Mouse (Mus musculus) MEL (cell line): ENCODE data around the gene Zfp981. TPM values are rescaled to one million over a fixed set of nuclear protein-coding genes. Genes with fewer than 3 reads are reported as not detected.
"Not testable (repeated sequence)": the region's sequence is repeated elsewhere in the genome, so short reads cannot be mapped to it uniquely, and the experiment has no call there.

ENCODE experiments used
- DNase-seq: peaks from one replicate; pipeline ENCODE4 v3.0.0; 2011; ENCODE audit warnings: low read depth, low spot score
- H3K27ac ChIP-seq: 2 replicates; pipeline ENCODE4 v1.5.1; 2012; ENCODE audit warnings: low read depth, mild to moderate bottlenecking, control low read depth, low read length, moderate library complexity; ENCODE audit not compliant: control insufficient read depth
- H3K27me3 ChIP-seq, 2 experiments: fragments of 150-350 bp in 1 of 2; sonication (generic) in 1 of 2; 2 replicates each; pipeline ENCODE4 v1.6.1; 2012; ENCODE audit warnings: low read length in 2 of 2, mild to moderate bottlenecking in 2 of 2, improper control_type of control experiment in 1 of 2, moderate library complexity in 1 of 2; ENCODE audit not compliant: insufficient read depth in 2 of 2, control insufficient read depth in 1 of 2
- H3K36me3 ChIP-seq, 2 experiments: 2 replicates each; pipeline ENCODE4 v1.6.1; 2012 to 2014; ENCODE audit warnings: low read length in 2 of 2, improper control_type of control experiment in 1 of 2, inconsistent platforms in 1 of 2, mild to moderate bottlenecking in 1 of 2; ENCODE audit not compliant: insufficient read depth in 2 of 2, control insufficient read depth in 1 of 2
- H3K4me1 ChIP-seq, 2 experiments: fragments of 150-350 bp in 1 of 2; sonication (generic) in 1 of 2; 2 replicates each; pipeline ENCODE4 v1.6.1; 2012; ENCODE audit warnings: low read length in 2 of 2, improper control_type of control experiment in 1 of 2, mild to moderate bottlenecking in 1 of 2; ENCODE audit not compliant: insufficient read depth in 2 of 2, control insufficient read depth in 1 of 2
- H3K4me3 ChIP-seq, 2 experiments: fragments of 150-350 bp in 1 of 2; sonication (generic) in 1 of 2; 2 replicates each; pipeline ENCODE4 v1.5.1; 2012; ENCODE audit warnings: low read depth in 2 of 2, low read length in 2 of 2, mild to moderate bottlenecking in 2 of 2, moderate library complexity in 2 of 2, control low read depth in 1 of 2, improper control_type of control experiment in 1 of 2; ENCODE audit not compliant: control insufficient read depth in 1 of 2, insufficient read depth in 1 of 2
- H3K79me2 ChIP-seq: 2 replicates; pipeline ENCODE4 v1.6.1; 2012; ENCODE audit warnings: mild to moderate bottlenecking, low read length, moderate library complexity; ENCODE audit not compliant: control insufficient read depth, poor library complexity, insufficient read depth
- H3K9ac ChIP-seq: 2 replicates; pipeline ENCODE4 v1.6.1; 2012; ENCODE audit warnings: low read depth, mild to moderate bottlenecking, control low read depth, low read length, moderate library complexity; ENCODE audit not compliant: control insufficient read depth, poor library complexity, severe bottlenecking
- H3K9me3 ChIP-seq: fragments of 150-350 bp; sonication (generic); replicated peaks from 2 replicates; pipeline ENCODE4 v1.6.1; 2012; ENCODE audit warnings: mild to moderate bottlenecking, low read length, improper control_type of control experiment, moderate library complexity; ENCODE audit not compliant: insufficient read depth
- CHD2 ChIP-seq: IDR thresholded peaks from 2 replicates; pipeline ENCODE4 v1.6.1; 2011; ENCODE audit warnings: low read length, improper control_type of control experiment
- CTCF ChIP-seq, 3 experiments: IDR thresholded peaks in 2 of 3; conservative IDR thresholded peaks in 1 of 3; 2 replicates each; pipeline ENCODE4 v1.5.1; 2011 to 2012; ENCODE audit warnings: low read length in 3 of 3, low read depth in 2 of 3, mild to moderate bottlenecking in 2 of 3, improper control_type of control experiment in 1 of 3, inconsistent platforms in 1 of 3, mixed read lengths in 1 of 3, moderate library complexity in 1 of 3; ENCODE audit not compliant: control insufficient read depth in 1 of 3, insufficient read depth in 1 of 3, poor library complexity in 1 of 3, severe bottlenecking in 1 of 3
- E2F4 ChIP-seq: IDR thresholded peaks from 2 replicates; pipeline ENCODE4 v1.6.1; 2011; ENCODE audit warnings: low read depth, low read length, improper control_type of control experiment, borderline replicate concordance
- ELF1 ChIP-seq: IDR thresholded peaks from 2 replicates; pipeline ENCODE4 v1.6.1; 2014; ENCODE audit warnings: low read depth, mild to moderate bottlenecking, inconsistent platforms, low read length, improper control_type of control experiment, moderate library complexity
- GABPA ChIP-seq: IDR thresholded peaks from 2 replicates; pipeline ENCODE4 v1.6.1; 2012; ENCODE audit warnings: low read depth, mild to moderate bottlenecking, inconsistent platforms, low read length, improper control_type of control experiment, moderate library complexity
- GATA1 ChIP-seq: IDR thresholded peaks from 2 replicates; pipeline ENCODE4 v1.6.1; 2011; ENCODE audit warnings: low read depth, low read length, improper control_type of control experiment
- HCFC1 ChIP-seq: IDR thresholded peaks from 2 replicates; pipeline ENCODE4 v1.6.1; 2012; ENCODE audit warnings: low read depth, mild to moderate bottlenecking, inconsistent platforms, low read length, improper control_type of control experiment, moderate library complexity
- JUND ChIP-seq: IDR thresholded peaks from 2 replicates; pipeline ENCODE4 v1.6.1; 2011; ENCODE audit warnings: low read depth, mild to moderate bottlenecking, improper control_type of control experiment, low read length
- MAX ChIP-seq: IDR thresholded peaks from 2 replicates; pipeline ENCODE4 v1.6.1; 2011; ENCODE audit warnings: low read length, improper control_type of control experiment
- MAZ ChIP-seq: IDR thresholded peaks from 2 replicates; pipeline ENCODE4 v1.6.1; 2012; ENCODE audit warnings: low read depth, mild to moderate bottlenecking, inconsistent platforms, low read length, improper control_type of control experiment
- MEF2A ChIP-seq: IDR thresholded peaks from 2 replicates; pipeline ENCODE4 v1.6.1; 2014; ENCODE audit warnings: low read depth, mild to moderate bottlenecking, inconsistent platforms, low read length, improper control_type of control experiment; ENCODE audit not compliant: poor library complexity, insufficient replicate concordance, severe bottlenecking; ENCODE audit errors: extremely low read depth
- MYC ChIP-seq: IDR thresholded peaks from 2 replicates; pipeline ENCODE4 v1.6.1; 2011; ENCODE audit warnings: low read depth, mild to moderate bottlenecking, low read length, improper control_type of control experiment, moderate library complexity
- NRF1 ChIP-seq: IDR thresholded peaks from 2 replicates; pipeline ENCODE4 v1.6.1; 2014; ENCODE audit warnings: low read depth, mild to moderate bottlenecking, inconsistent platforms, low read length, improper control_type of control experiment, moderate library complexity; ENCODE audit not compliant: poor library complexity, insufficient read depth, severe bottlenecking
- SIN3A ChIP-seq: IDR thresholded peaks from 2 replicates; pipeline ENCODE4 v1.6.1; 2012; ENCODE audit warnings: low read length, improper control_type of control experiment, inconsistent platforms
- TAL1 ChIP-seq: IDR thresholded peaks from 2 replicates; pipeline ENCODE4 v1.6.1; 2012; ENCODE audit warnings: mild to moderate bottlenecking, inconsistent platforms, low read length, moderate library complexity, mixed read lengths
- TCF12 ChIP-seq: IDR thresholded peaks from 2 replicates; pipeline ENCODE4 v1.6.1; 2014; ENCODE audit warnings: low read depth, mild to moderate bottlenecking, inconsistent platforms, low read length, improper control_type of control experiment, moderate library complexity
- UBTF ChIP-seq: IDR thresholded peaks from 2 replicates; pipeline ENCODE4 v1.6.1; 2012; ENCODE audit warnings: low read depth, mild to moderate bottlenecking, inconsistent platforms, low read length, improper control_type of control experiment, moderate library complexity, borderline replicate concordance; ENCODE audit not compliant: insufficient read depth
- USF2 ChIP-seq, 2 experiments: IDR thresholded peaks; 2 replicates each; pipeline ENCODE4 v1.6.1; 2011 to 2012; ENCODE audit warnings: improper control_type of control experiment in 2 of 2, low read length in 2 of 2, borderline replicate concordance in 1 of 2, inconsistent platforms in 1 of 2, low read depth in 1 of 2, mild to moderate bottlenecking in 1 of 2; ENCODE audit not compliant: insufficient read depth in 1 of 2
- ZC3H11A ChIP-seq: IDR thresholded peaks from 2 replicates; pipeline ENCODE4 v1.6.1; 2012; ENCODE audit warnings: low read depth, mild to moderate bottlenecking, inconsistent platforms, low read length, improper control_type of control experiment
- ZKSCAN1 ChIP-seq: IDR thresholded peaks from 2 replicates; pipeline ENCODE4 v1.6.1; 2012; ENCODE audit warnings: low read depth, mild to moderate bottlenecking, inconsistent platforms, low read length, improper control_type of control experiment, moderate library complexity
- ZNF384 ChIP-seq: IDR thresholded peaks from 2 replicates; pipeline ENCODE4 v1.6.1; 2012; ENCODE audit warnings: low read depth, mild to moderate bottlenecking, inconsistent platforms, low read length, improper control_type of control experiment
- polyA plus RNA-seq, 2 experiments: library from polyadenylated mRNA; stranded (reverse) in 1 of 2; unstranded in 1 of 2; fragments of >175 nt in 1 of 2; fragments of >200 nt in 1 of 2; gene quantifications; 2 replicates each; pipeline versions ENCODE4 v1.2.1 to v1.2.4; 2012; ENCODE audit warnings: low replicate concordance in 2 of 2, low read depth in 1 of 2; ENCODE audit not compliant: insufficient read length in 2 of 2, insufficient read depth in 1 of 2, missing spikeins in 1 of 2
- total RNA-seq: library from RNA; depleted of rRNA; stranded (reverse); fragments of 300-350 nt; gene quantifications from 2 replicates; pipeline ENCODE4 v1.2.3, GENCODE M21; 2012

Gene Zfp981
- total and polyA plus RNA-seq, 3 experiments: 0.46 to 2.9 TPM; not detected in 1

- TF ChIP-seq MAZ: no peak
- TF ChIP-seq MYC: no peak
- no peak for TF ChIP-seq E2F4
- no peak for TF ChIP-seq ZNF384
- TF ChIP-seq MAX: no peak
- TF ChIP-seq TAL1: no peak
- TF ChIP-seq ELF1: no peak
- no peak for TF ChIP-seq UBTF
- DNase-seq: no peak
- H3K79me2 ChIP-seq: no peaks in the 10 kb centered on the region
- H3K27ac ChIP-seq: no peak overlapping the region
- H3K9me3 ChIP-seq: no peaks in the 10 kb centered on the region
- no peak overlapping the region for H3K9ac ChIP-seq
- no peak overlapping the region for H3K4me3 ChIP-seq
- no peaks in the 10 kb centered on the region for H3K27me3 ChIP-seq
- H3K4me1 ChIP-seq: no peaks in the 10 kb centered on the region
- no peaks in the 10 kb centered on the region for H3K36me3 ChIP-seq
Measured at GRCm38 (mm10) chr4:146492439-146492838, 9.4 kb upstream of the Zfp981 start.

GRCm38 (mm10) chr4:146492851-146493250, 9.0 kb upstream of the Zfp981 start:
- Histone ChIP-seq H3K27ac (no peak overlapping the region), H3K9ac (no peak overlapping the region), H3K79me2 (no peaks in the 10 kb centered on the region), H3K27me3 (no peaks in the 10 kb centered on the region), H3K4me3 (no peak overlapping the region), H3K4me1 (no peaks in the 10 kb centered on the region), H3K36me3 (no peaks in the 10 kb centered on the region), H3K9me3 (no peaks in the 10 kb centered on the region)
- DNase-seq: no peak
- TF ChIP-seq GATA1: no peak
- no peak for TF ChIP-seq ZC3H11A
- TF ChIP-seq USF2 (IDR thresholded peaks at IDR 0.05; ENCODE audit: borderline replicate concordance in 1 of 2, insufficient read depth in 1 of 2, low read depth in 1 of 2, low read length in 2 of 2): no peak
- no peak for TF ChIP-seq HCFC1
- TF ChIP-seq TCF12: no peak
- TF ChIP-seq MEF2A: no peak
- TF ChIP-seq MYC: no peak
- no peak for TF ChIP-seq CTCF (IDR thresholded peaks at IDR 0.05 in 2 of 3, conservative IDR thresholded peaks at IDR 0.05 in 1 of 3; ENCODE audit: control insufficient read depth in 1 of 3, insufficient read depth in 1 of 3, low read depth in 2 of 3, low read length in 3 of 3, poor library complexity in 1 of 3, severe bottlenecking in 1 of 3)
- TF ChIP-seq JUND: no peak
- no peak for TF ChIP-seq CHD2
- no peak for TF ChIP-seq GABPA
- no peak for TF ChIP-seq ZKSCAN1
- TF ChIP-seq NRF1: no peak
- no peak for TF ChIP-seq SIN3A
- no peak for TF ChIP-seq E2F4

- H3K9me3 ChIP-seq, H3K27me3 ChIP-seq, H3K27ac ChIP-seq, H3K9ac ChIP-seq, H3K4me3 ChIP-seq, H3K36me3 ChIP-seq, H3K79me2 ChIP-seq, H3K4me1 ChIP-seq, DNase-seq: not testable (repeated sequence)
Measured at GRCm38 (mm10) chr4:146493319-146493907, 8.4 kb upstream of the Zfp981 start.
